Mouse (Mus musculus) adrenal gland, postnatal 10 days (tissue): Measurements from ENCODE around the gene Eif2d. TPM values are rescaled to one million over a fixed set of nuclear protein-coding genes. Genes with fewer than 3 reads are reported as not detected.
"Not testable (repeated sequence)": the region's sequence is repeated elsewhere in the genome, so short reads cannot be mapped to it uniquely, and the experiment has no call there.

ENCODE experiments used
- DNase-seq: peaks from one replicate; pipeline ENCODE4 v3.0.0; 2021; ENCODE audit warnings: mixed read lengths
- total RNA-seq, 2 experiments: library from RNA; stranded (reverse); gene quantifications; 2 replicates each; pipeline ENCODE4 v1.2.3; 2021

Gene Eif2d
- total RNA-seq, 2 experiments from 2014 or later: 40.3 to 50.5 TPM

GRCm38 (mm10) chr1:131139102-131140095 lies 13.6 kb upstream of the Eif2d start:
- DNase-seq: no peak

GRCm38 (mm10) chr1:131141449-131141848 lies 11.5 kb upstream of the Eif2d start:
- no peak for DNase-seq

- DNase-seq: no peak
These were observed 10.5 kb upstream of the Eif2d start for GRCm38 (mm10) chr1:131142472-131142871.

GRCm38 (mm10) chr1:131145222-131145621 lies 7.8 kb upstream of the Eif2d start:
- not testable (repeated sequence) for DNase-seq

GRCm38 (mm10) chr1:131146181-131146614 lies 6.8 kb upstream of the Eif2d start:
- DNase-seq: no peak

GRCm38 (mm10) chr1:131149496-131149895 lies 3.5 kb upstream of the Eif2d start:
- no peak for DNase-seq

- DNase-seq: peak; percentile 65
These were observed 2.5 kb downstream of the Eif2d start for GRCm38 (mm10) chr1:131155456-131155855.

GRCm38 (mm10) chr1:131159573-131160327 lies 6.8 kb downstream of the Eif2d start:
- not testable (repeated sequence) for DNase-seq

GRCm38 (mm10) chr1:131161091-131161490 lies 8.1 kb downstream of the Eif2d start:
- no peak for DNase-seq

GRCm38 (mm10) chr1:131164427-131164826 lies 11.4 kb downstream of the Eif2d start:
- no peak for DNase-seq

GRCm38 (mm10) chr1:131167612-131168011 lies 14.6 kb downstream of the Eif2d start:
- no peak for DNase-seq

- DNase-seq: no peak
These were observed 20.0 kb downstream of the Eif2d start for GRCm38 (mm10) chr1:131173001-131173400.

GRCm38 (mm10) chr1:131173809-131174208 lies 20.8 kb downstream of the Eif2d start:
- DNase-seq: no peak

- DNase-seq: no peak
These were observed 21.4 kb downstream of the Eif2d start for GRCm38 (mm10) chr1:131174299-131174861.

GRCm38 (mm10) chr1:131175189-131175588 lies 22.2 kb downstream of the Eif2d start:
- DNase-seq: no peak

- DNase-seq: no peak
These were observed 22.8 kb downstream of the Eif2d start for GRCm38 (mm10) chr1:131175819-131176218.

GRCm38 (mm10) chr1:131177249-131177648 lies 24.3 kb downstream of the Eif2d start:
- DNase-seq: peak; percentile 51

- no peak for DNase-seq
These were observed 25.1 kb downstream of the Eif2d start for GRCm38 (mm10) chr1:131178083-131178482.

GRCm38 (mm10) chr1:131180386-131180785 lies 27.4 kb downstream of the Eif2d start:
- DNase-seq: no peak

GRCm38 (mm10) chr1:131181642-131182527 lies 28.9 kb downstream of the Eif2d start:
- peak; percentile 89 for DNase-seq

GRCm38 (mm10) chr1:131183201-131183600 lies 30.2 kb downstream of the Eif2d start:
- DNase-seq: no peak
